Mouse (Mus musculus) embryonic facial prominence, embryonic 10.5 days (tissue): ENCODE measurements around the gene Ip6k1. TPM values are rescaled to one million over a fixed set of nuclear protein-coding genes. Genes with fewer than 3 reads are reported as not detected.
A peak's percentile ranks its signal among the peaks of the same experiment; 100 is the strongest.

Experiments used
- DNase-seq: peaks from one replicate; pipeline ENCODE4 v3.0.0-alpha.2; 2017; ENCODE audit warnings: low spot score
- H3K27ac ChIP-seq: fragments of 300-500 bp; sonication (generic); replicated peaks from 2 replicates; pipeline ENCODE4 v1.5.1; 2016; ENCODE audit warnings: mild to moderate bottlenecking
- H3K27me3 ChIP-seq: fragments of 300-500 bp; sonication (generic); replicated peaks from 2 replicates; pipeline ENCODE4 v1.6.1; 2016; ENCODE audit warnings: low read depth, mild to moderate bottlenecking; ENCODE audit not compliant: poor library complexity, severe bottlenecking
- H3K36me3 ChIP-seq: fragments of 300-500 bp; sonication (generic); replicated peaks from 2 replicates; pipeline ENCODE4 v1.6.1; 2016; ENCODE audit warnings: mild to moderate bottlenecking, moderate library complexity
- H3K4me1 ChIP-seq: fragments of 300-500 bp; sonication (generic); 2 replicates; pipeline ENCODE4 v1.6.1; 2016
- H3K4me3 ChIP-seq: fragments of 300-500 bp; sonication (generic); 2 replicates; pipeline ENCODE4 v1.5.1; 2016; ENCODE audit warnings: mild to moderate bottlenecking, moderate library complexity
- H3K9me3 ChIP-seq: fragments of 300-500 bp; sonication (generic); 2 replicates; pipeline ENCODE4 v1.6.1; 2016; ENCODE audit warnings: mild to moderate bottlenecking
- WGBS: fragments of 180-500 bp; shearing (Covaris S2); methylation state at CpG from one replicate; pipeline ENCODE4 v1.1.7; 2016; 5-methylcytosine and 5-hydroxymethylcytosine counted together
- polyA plus RNA-seq: library from polyadenylated mRNA; unstranded; fragments of >200 nt; fragmentation: Nextera tagmentation; extraction: Ambion mirVana; gene quantifications from 2 replicates; pipeline ENCODE4 v1.2.1, GENCODE M21; 2016

The Ip6k1 gene
- polyA plus RNA-seq, 1 experiment from 2014 or later, result 57.3 TPM

DNA sequence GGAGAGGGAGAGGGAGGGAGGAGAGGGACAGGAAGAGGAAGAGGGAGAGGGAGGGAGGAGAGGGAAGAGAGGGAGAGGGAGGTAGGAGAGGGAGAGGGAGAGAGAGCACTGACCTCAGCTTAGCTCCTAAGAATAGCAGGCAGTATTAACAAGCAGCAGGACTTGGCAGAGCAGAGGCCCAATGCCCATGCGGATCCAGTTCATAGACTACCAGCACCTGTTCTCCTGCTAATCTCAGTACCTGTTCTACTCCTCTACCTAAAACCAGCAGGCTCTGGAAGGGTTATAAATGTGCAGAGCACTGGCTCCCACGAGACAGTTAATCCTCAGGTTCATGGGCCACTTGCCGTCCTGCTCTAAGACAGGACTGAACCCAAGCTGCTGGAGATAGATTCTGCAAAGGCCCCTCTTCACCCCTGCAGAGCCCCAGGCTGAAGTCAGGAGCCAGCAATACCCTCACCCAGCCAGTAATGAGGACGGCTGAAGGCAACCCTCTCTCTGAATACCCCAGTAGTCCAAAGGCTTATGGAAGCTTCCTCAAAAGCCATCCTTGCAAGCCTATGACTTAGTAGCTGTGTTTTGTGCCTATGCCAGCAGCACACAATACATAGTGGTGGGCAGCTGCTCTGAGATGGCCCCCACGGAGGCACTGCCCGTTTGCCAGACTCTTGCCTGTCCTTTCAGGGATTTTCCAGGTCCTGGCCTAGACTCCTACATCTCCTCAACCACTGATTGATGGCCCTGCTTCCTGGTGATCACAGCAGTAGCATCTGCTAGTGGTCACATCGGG lies 71.0 kb downstream of the Ip6k1 start:
- Histone ChIP-seq H3K4me1 (peaks cover 19% of the 10 kb centered on the region), H3K4me3 (no peak overlapping the region), H3K36me3 (peaks cover 48% of the 10 kb centered on the region), H3K9me3 (no peaks in the 10 kb centered on the region), H3K27ac (no peak overlapping the region), H3K27me3 (no peaks in the 10 kb centered on the region)
- WGBS, result 61% methylated on average over 7 of the region's 7 CpGs
- no peak for DNase-seq

DNA sequence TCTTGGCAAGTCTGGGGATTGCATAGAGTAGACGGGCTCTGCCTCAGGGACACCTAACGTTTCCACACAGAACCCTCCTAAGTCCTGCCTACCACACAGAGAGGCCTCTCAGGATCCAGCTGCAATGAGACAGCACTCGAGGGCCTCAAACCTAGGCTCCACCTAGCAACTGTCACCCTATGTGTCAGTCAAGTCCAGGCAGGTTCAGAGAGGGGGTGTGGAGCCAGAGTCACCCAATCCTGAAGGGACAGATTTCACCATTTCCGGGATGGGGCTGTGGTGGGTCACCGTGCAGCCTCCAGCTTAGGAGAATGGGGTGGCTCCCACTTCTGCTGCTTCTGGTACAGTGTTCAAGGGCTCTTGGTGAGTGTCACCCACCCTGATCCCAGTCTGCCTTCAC lies 77.9 kb downstream of the Ip6k1 start, which contains the start of gene Mst1:
Gene Mst1, plus strand, starts transcription at position 269 of the 400 bp plus-strand sequence.
- Histone ChIP-seq H3K4me3 (peak within 1 kb of the TSS; percentile 90), H3K27ac (peak within 1 kb of the TSS; percentile 91), H3K9me3 (no peaks in the 10 kb centered on the region), H3K4me1 (peaks cover 51% of the 10 kb centered on the region), H3K36me3 (peaks cover 18% of the 10 kb centered on the region), H3K27me3 (peaks cover 53% of the 10 kb centered on the region)
- DNase-seq, result no peak
- WGBS, result 79% methylated on average over 5 of the region's 5 CpGs

DNA sequence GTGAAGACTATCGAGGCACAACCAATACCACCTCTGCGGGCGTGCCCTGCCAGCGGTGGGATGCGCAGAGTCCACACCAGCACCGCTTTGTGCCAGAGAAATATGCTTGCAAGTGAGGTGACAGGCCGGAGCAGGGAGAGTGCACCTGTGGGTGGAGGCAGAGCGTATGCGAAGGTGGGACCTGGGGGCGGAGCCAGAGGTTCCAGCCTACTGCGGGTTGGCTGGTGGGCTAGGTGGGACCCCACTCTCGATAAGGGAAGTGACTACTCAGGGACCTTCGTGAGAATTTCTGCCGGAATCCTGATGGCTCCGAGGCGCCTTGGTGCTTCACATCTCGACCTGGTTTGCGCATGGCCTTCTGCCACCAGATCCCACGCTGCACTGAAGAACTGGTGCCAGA lies 80.2 kb downstream of the Ip6k1 start:
- peak; percentile 30 for DNase-seq
- peaks cover 53% of the 10 kb centered on the region for H3K27me3 ChIP-seq
- no peak overlapping the region for H3K27ac ChIP-seq
- peak overlapping the region; percentile 39 for H3K4me3 ChIP-seq
- H3K36me3 ChIP-seq, result peaks cover 39% of the 10 kb centered on the region
- 6% methylated on average over 19 of the region's 19 CpGs for WGBS
- H3K9me3 ChIP-seq, result no peaks in the 10 kb centered on the region
- H3K4me1 ChIP-seq, result peaks cover 50% of the 10 kb centered on the region

DNA sequence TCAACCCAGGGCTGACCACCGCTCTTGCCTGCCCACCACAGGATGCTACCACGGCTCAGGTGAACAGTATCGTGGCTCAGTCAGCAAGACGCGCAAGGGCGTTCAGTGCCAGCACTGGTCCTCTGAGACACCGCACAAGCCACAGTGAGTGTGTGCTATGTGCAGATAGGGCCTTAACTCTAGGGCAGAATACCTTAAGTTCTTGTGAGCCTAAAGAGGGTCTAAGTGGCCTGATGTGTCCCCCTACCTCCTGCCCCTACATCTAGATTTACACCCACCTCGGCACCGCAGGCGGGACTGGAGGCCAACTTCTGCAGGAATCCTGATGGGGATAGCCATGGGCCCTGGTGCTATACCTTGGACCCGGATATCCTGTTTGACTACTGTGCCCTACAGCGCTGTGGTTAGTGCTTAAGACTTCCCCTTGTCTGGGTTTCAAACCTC lies 80.7 kb downstream of the Ip6k1 start, which contains the start of gene Rnf123:
Gene Rnf123, minus strand, starts transcription at position 359 of the 444 bp plus-strand sequence.
- Histone ChIP-seq H3K4me3 (peak within 1 kb of the TSS; percentile 39), H3K27me3 (peaks cover 53% of the 10 kb centered on the region)
- WGBS, result 33% methylated on average over 12 of the region's 12 CpGs

DNA sequence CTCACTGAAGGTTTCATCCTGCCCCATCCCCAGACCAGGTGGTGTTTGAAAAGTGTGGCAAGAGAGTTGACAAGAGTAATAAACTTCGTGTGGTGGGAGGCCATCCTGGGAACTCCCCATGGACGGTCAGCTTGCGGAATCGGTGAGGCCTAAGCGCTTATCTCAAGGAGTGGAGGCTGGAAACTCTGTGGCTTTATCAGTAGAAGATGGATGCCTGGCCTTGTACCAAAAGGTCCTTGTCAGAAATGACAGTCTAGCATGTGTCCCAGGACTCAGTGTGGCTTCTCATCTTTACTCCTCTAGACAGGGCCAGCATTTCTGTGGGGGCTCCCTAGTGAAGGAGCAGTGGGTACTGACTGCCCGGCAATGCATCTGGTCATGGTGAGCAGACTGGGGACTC lies 81.3 kb downstream of the Ip6k1 start:
- no peak overlapping the region for H3K27ac ChIP-seq
- no peaks in the 10 kb centered on the region for H3K9me3 ChIP-seq
- peaks cover 50% of the 10 kb centered on the region for H3K36me3 ChIP-seq
- H3K4me3 ChIP-seq, result no peak overlapping the region
- no peak for DNase-seq
- WGBS, result 88% methylated on average over 6 of the region's 6 CpGs
- peaks cover 53% of the 10 kb centered on the region for H3K27me3 ChIP-seq
- H3K4me1 ChIP-seq, result peaks cover 40% of the 10 kb centered on the region

More for the DNA sequence above, 80.7 kb downstream of the Ip6k1 start, which contains the start of gene Rnf123:
- peaks cover 45% of the 10 kb centered on the region for H3K4me1 ChIP-seq
- DNase-seq, result no peak
- H3K27ac ChIP-seq, result no peak within 1 kb of the TSS; the same call in 1 of the 2 replicates
- peaks cover 44% of the 10 kb centered on the region for H3K36me3 ChIP-seq
- H3K9me3 ChIP-seq, result no peaks in the 10 kb centered on the region

DNA sequence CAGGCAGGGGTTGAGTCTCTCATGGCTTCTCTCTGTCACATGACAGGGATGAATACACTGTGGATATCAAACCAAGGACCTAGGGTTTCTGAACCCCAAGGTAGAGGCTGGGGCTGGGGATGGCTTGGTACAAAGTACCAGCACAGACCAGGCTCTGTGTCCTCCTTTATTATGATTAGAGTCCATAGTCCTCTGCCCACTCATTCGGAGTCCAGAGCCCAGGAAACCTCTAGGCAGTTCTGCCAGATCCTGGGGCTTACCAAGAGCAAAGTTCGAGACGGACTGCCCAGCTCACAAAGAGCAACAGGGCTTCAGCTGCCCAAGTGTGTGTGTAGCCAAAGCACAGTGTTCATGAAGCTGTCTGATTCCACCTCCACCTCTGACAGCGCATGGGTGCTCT lies 83.0 kb downstream of the Ip6k1 start:
- peaks cover 25% of the 10 kb centered on the region for H3K4me1 ChIP-seq
- H3K4me3 ChIP-seq, result no peak overlapping the region
- H3K36me3 ChIP-seq, result peaks cover 67% of the 10 kb centered on the region
- H3K27ac ChIP-seq, result no peak overlapping the region
- no peaks in the 10 kb centered on the region for H3K9me3 ChIP-seq
- WGBS, result 91% methylated on average over 4 of the region's 4 CpGs
- H3K27me3 ChIP-seq, result peaks cover 46% of the 10 kb centered on the region
- no peak for DNase-seq

DNA sequence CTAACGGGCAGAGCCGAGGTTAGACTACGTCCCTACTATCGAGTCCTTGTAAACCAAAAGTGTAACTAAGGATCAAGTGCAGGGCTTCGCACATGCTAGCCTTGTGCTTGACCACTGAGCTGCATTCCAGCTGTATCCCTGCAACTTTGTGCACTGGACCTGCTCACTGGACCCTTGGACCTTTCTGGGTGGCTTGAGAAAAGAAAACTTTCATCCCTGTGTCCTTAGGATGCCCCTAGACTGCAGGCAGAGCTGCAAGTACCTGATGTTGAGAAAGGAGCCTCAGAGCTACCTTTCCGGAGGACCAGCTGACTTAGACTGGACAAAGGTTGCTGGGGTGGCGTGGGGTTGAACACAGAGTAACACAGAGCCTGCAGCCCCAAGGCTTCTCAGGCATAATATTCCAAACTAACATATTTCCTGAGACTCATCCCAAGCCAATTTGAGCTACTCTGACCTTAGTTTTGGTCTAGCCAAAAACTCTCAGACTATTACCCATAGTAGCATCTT lies 88.4 kb downstream of the Ip6k1 start:
- Histone ChIP-seq H3K9me3 (no peaks in the 10 kb centered on the region), H3K27me3 (no peaks in the 10 kb centered on the region), H3K4me3 (no peak overlapping the region), H3K27ac (no peak overlapping the region), H3K4me1 (peaks cover 31% of the 10 kb centered on the region), H3K36me3 (peaks cover 74% of the 10 kb centered on the region)
- WGBS, result 94% methylated on average over 7 of the region's 7 CpGs
- no peak for DNase-seq

DNA sequence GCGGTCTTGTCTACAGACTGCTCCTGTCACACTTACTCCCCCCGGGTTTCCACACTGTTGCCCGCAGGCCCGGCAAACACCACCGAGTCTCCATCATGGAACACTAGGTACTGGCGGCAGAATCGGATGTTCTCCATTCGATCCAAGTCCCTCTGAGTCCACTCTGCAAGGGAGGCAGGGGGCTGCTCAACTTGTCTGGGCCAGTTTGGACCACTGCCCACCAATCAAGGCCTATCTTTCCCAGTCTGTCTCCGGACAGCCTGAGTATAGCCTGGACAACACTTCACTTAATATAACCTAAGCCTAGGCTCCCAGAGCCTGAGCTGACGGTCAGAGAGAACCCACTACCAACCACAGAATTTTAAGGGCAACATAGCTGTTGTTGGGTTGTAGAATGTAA lies 91.3 kb downstream of the Ip6k1 start:
- peaks cover 39% of the 10 kb centered on the region for H3K4me1 ChIP-seq
- H3K4me3 ChIP-seq, result peak overlapping the region; percentile 89
- H3K27me3 ChIP-seq, result no peaks in the 10 kb centered on the region
- peak overlapping the region; percentile 90 for H3K27ac ChIP-seq
- no peaks in the 10 kb centered on the region for H3K9me3 ChIP-seq
- no peak for DNase-seq
- 76% methylated on average over 10 of the region's 10 CpGs for WGBS
- H3K36me3 ChIP-seq, result peaks cover 45% of the 10 kb centered on the region

DNA sequence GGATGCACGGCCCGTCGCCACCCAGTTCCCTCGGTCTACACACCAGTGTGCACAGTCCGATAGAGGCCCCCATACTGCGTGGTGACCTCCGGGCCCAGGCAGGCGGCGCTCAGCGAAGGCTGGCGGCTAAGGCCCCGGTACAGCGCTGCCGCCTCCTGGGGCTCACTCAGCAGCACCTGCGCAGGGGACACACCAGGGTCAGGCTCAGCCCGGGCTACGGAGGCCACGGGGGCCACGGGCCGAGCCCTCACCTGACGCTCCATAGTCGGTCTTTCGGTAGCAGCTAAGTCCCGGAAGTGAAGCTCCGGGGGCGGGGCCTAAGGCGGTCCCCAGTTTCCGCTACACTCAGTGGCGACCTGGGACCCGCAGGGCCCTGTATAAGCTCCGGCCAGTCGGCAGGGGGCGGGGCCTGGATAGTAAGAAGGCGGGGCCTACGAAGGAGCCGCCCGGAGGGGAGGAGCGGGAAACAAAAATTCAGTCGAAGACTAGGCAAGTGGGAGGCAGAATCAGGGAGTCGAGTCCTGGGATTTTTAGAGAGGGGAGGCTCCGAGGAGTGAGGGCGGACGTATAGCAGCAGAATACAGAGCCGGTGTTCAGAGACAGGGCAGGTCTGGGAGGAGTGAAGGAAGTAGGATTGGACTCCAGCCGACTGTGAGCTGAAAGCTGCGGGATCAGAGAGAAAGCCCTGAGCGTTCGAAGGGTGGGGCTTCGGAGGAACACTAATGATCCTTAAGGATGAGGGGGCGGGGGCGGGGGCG lies 92.1 kb downstream of the Ip6k1 start, which contains the start of gene Apeh:
Gene Apeh, minus strand, starts transcription at position 423 of the 758 bp plus-strand sequence.
- H3K9me3 ChIP-seq, result no peaks in the 10 kb centered on the region
- peak within 1 kb of the TSS; percentile 89 for H3K4me3 ChIP-seq
- peaks cover 41% of the 10 kb centered on the region for H3K4me1 ChIP-seq
- whole genome bisulfite sequencing, result under 1% methylated on average over 52 of the region's 52 CpGs
- peak within 1 kb of the TSS; percentile 90 for H3K27ac ChIP-seq
- no peaks in the 10 kb centered on the region for H3K27me3 ChIP-seq
- peak; percentile 97 for DNase-seq
- peaks cover 37% of the 10 kb centered on the region for H3K36me3 ChIP-seq

DNA sequence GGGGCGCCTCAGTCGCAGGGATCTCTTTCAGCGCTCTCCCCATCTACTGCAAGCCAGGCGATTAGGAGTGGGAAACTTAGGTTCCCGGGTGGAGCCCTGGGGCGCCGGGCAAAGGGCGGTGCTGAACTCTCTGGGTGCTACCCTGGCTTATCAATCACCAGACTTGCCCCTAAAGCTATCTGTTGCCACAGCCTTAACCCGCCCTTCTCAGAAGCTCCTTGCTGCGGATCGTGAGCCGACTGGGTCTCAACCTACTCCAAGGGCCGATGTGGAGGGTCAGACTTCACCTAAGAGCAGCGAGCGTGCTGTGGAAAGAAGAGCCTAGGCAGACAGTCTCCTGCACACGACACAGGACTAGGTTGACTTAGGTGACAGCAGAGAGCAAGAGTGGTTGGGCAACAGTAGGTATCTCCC lies 92.7 kb downstream of the Ip6k1 start:
- WGBS, result under 1% methylated on average over 16 of the region's 16 CpGs

DNA sequence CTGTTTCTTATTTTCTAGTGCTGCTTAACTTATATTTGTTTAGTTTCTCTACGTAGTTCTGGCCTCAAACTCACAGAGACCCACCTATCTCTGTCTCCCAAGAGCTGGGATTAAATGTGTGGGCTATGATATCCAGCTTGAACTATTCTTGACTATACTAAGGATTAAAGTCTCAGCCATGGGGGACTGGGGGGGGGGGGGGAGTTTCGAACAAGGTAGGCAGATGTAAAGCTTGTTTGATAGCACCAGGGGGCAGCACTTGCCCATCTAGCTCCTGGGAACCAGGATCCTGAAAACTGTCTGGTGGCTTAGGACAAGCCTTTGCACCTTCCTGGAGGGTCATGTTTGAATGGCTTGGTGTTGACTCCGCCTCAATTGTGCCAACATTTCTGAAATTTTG lies 93.2 kb downstream of the Ip6k1 start:
- H3K4me1 ChIP-seq, result peaks cover 41% of the 10 kb centered on the region
- no peaks in the 10 kb centered on the region for H3K27me3 ChIP-seq
- peaks cover 25% of the 10 kb centered on the region for H3K36me3 ChIP-seq
- no peaks in the 10 kb centered on the region for H3K9me3 ChIP-seq
- WGBS, result 14% methylated on average over 3 of the region's 3 CpGs
- DNase-seq, result peak; percentile 78
- 0 out of 2 replicates have a peak overlapping the region, but pooled peaks have one; percentile 90 for H3K27ac ChIP-seq
- peak overlapping the region; percentile 89 for H3K4me3 ChIP-seq

More for the DNA sequence above, 92.7 kb downstream of the Ip6k1 start:
- H3K27me3 ChIP-seq, result no peaks in the 10 kb centered on the region
- peak overlapping the region; percentile 90 for H3K27ac ChIP-seq
- H3K4me3 ChIP-seq, result peak overlapping the region; percentile 89
- H3K4me1 ChIP-seq, result peaks cover 41% of the 10 kb centered on the region
- H3K36me3 ChIP-seq, result peaks cover 31% of the 10 kb centered on the region
- no peak for DNase-seq
- no peaks in the 10 kb centered on the region for H3K9me3 ChIP-seq
